Mouse (Mus musculus): ENCODE data around the gene Reg4.
A peak's percentile ranks its signal among the peaks of the same experiment; 100 is the strongest.

DNA sequence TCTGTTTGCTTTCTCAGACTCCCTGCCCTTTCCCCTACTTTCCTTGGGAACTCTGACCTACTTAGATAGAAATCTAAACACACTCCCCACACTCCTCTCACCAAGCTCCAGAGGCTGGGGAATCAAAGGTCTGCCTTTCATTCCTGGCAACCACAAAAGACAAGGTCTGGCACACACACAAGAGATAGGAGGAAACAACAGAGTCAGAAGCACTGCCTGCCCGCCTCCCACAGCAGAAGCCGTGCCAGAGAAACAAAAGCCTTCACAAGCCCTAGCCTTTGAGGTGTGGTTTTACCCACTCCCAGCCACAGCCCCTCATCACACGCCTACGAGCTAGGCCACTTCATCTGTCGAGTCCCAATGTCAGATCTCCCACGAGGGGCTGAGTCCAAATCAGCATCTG lies 45.3 kb downstream of the Reg4 start:
- TF ChIP-seq POLR2A (IDR thresholded peaks at IDR 0.05; ENCODE audit: control insufficient read depth, extremely low read depth, insufficient read depth, low read length, poor library complexity) (0 out of 2 replicates have a peak, but pooled peaks have one; percentile 23), CTCF (IDR thresholded peaks at IDR 0.05; ENCODE audit: borderline replicate concordance, control insufficient read depth, extremely low read depth, insufficient read depth, low read length, poor library complexity) (no peak)

Data from thymus, adult 2 months (tissue).